Mouse (Mus musculus): ENCODE data around the gene Sap30.
A peak's percentile ranks its signal among the peaks of the same experiment; 100 is the strongest.
"Not testable (repeated sequence)": the region's sequence is repeated elsewhere in the genome, so short reads cannot be mapped to it uniquely, and the experiment has no call there.

The Sap30 gene

GRCm38 (mm10) chr8:57498847-57499511, 11.3 kb upstream of the Sap30 start:
- peak; percentile 74 for DNase-seq (ENCODE audit: low read depth, low spot score)

GRCm38 (mm10) chr8:57498494-57498846, 10.8 kb upstream of the Sap30 start:
- DNase-seq (ENCODE audit: low read depth, low spot score): no peak

GRCm38 (mm10) chr8:57491873-57492272, 4.2 kb upstream of the Sap30 start:
- no peak for DNase-seq (ENCODE audit: low read depth, low spot score)

GRCm38 (mm10) chr8:57489896-57490295, 2.2 kb upstream of the Sap30 start:
- peak; percentile 100 for DNase-seq (ENCODE audit: low read depth, low spot score)

GRCm38 (mm10) chr8:57489366-57489765, 1.7 kb upstream of the Sap30 start:
- peak; percentile 73 for DNase-seq (ENCODE audit: low read depth, low spot score)

GRCm38 (mm10) chr8:57488312-57488765, 679 bp upstream of the Sap30 start:
- peak; percentile 76 for DNase-seq (ENCODE audit: low read depth, low spot score)

GRCm38 (mm10) chr8:57486491-57487440, 894 bp downstream of the Sap30 start:
- peak; percentile 60 for DNase-seq (ENCODE audit: low read depth, low spot score)

- no peak for DNase-seq (ENCODE audit: low read depth, low spot score)
Observed at GRCm38 (mm10) chr8:57480606-57481005, 7.1 kb downstream of the Sap30 start.

GRCm38 (mm10) chr8:57479700-57480099, 8.0 kb downstream of the Sap30 start:
- no peak for DNase-seq (ENCODE audit: low read depth, low spot score)

GRCm38 (mm10) chr8:57478406-57478805, 9.3 kb downstream of the Sap30 start:
- DNase-seq (ENCODE audit: low read depth, low spot score): no peak

GRCm38 (mm10) chr8:57473751-57474150, 13.9 kb downstream of the Sap30 start:
- DNase-seq (ENCODE audit: low read depth, low spot score): no peak

GRCm38 (mm10) chr8:57470863-57471262, 16.8 kb downstream of the Sap30 start:
- no peak for DNase-seq (ENCODE audit: low read depth, low spot score)

- DNase-seq (ENCODE audit: low read depth, low spot score): no peak
Observed at GRCm38 (mm10) chr8:57468624-57469023, 19.0 kb downstream of the Sap30 start.

GRCm38 (mm10) chr8:57463757-57464156, 23.9 kb downstream of the Sap30 start:
- DNase-seq (ENCODE audit: low read depth, low spot score): no peak

GRCm38 (mm10) chr8:57462839-57463238, 24.8 kb downstream of the Sap30 start:
- DNase-seq (ENCODE audit: low read depth, low spot score): no peak

GRCm38 (mm10) chr8:57457942-57458341, 29.7 kb downstream of the Sap30 start:
- no peak for DNase-seq (ENCODE audit: low read depth, low spot score)

GRCm38 (mm10) chr8:57457152-57457551, 30.5 kb downstream of the Sap30 start:
- no peak for DNase-seq (ENCODE audit: low read depth, low spot score)

GRCm38 (mm10) chr8:57455765-57456164, 31.9 kb downstream of the Sap30 start, which contains the start of gene Scrg1:
Gene Scrg1 (plus strand): TSS chr8:57455923.
- DNase-seq (ENCODE audit: low read depth, low spot score): no peak

GRCm38 (mm10) chr8:57453361-57453760, 34.3 kb downstream of the Sap30 start:
- no peak for DNase-seq (ENCODE audit: low read depth, low spot score)

GRCm38 (mm10) chr8:57451896-57452295, 35.8 kb downstream of the Sap30 start:
- no peak for DNase-seq (ENCODE audit: low read depth, low spot score)

GRCm38 (mm10) chr8:57450726-57451125, 36.9 kb downstream of the Sap30 start:
- DNase-seq (ENCODE audit: low read depth, low spot score): no peak

- not testable (repeated sequence) for DNase-seq (ENCODE audit: low read depth, low spot score)
Observed at GRCm38 (mm10) chr8:57445901-57446300, 41.8 kb downstream of the Sap30 start.

GRCm38 (mm10) chr8:57443289-57443688, 44.4 kb downstream of the Sap30 start:
- no peak for DNase-seq (ENCODE audit: low read depth, low spot score)
